Mouse (Mus musculus): ENCODE measurements at regions not wholly inside any gene's neighbourhood (a gene's known extent, or its start where the extent isn't known, plus 50 kb on each side); places are given as distances from the start of the nearest gene placed in this dataset.

DNA sequence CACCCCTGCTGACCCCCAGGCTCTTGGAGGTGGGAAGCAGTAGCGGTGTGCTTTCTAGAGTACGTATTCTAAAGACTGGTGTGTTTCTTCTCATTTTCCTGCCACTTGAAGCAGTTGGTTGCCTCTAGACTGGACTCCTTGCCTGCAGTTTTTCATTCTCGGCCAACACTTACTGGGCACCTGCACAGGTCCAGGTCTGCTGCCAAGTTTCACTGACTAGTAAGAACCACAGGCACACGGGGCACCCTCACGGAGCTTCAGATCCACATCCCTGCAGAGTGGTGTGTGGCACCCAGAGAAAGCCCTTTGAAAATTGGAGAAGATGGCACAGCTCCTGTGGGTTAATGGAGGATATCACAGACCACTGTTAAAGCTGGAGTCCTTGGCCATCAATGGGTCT lies 71.9 kb upstream of the Cplx2 start:
- TF ChIP-seq EP300 (optimal IDR thresholded peaks at IDR 0.05) (no peak), CTCF (IDR thresholded peaks at IDR 0.05; ENCODE audit: low read depth) (no peak)
